Mouse (Mus musculus) fibroblast of lung, adult 2 months (primary cell): Measurements from ENCODE around the gene Ccdc169.
"Not testable (repeated sequence)": the region's sequence is repeated elsewhere in the genome, so short reads cannot be mapped to it uniquely, and the experiment has no call there.

Experiments used
- DNase-seq: peaks from one replicate; pipeline ENCODE4 v3.0.0-alpha.2; 2011; ENCODE audit warnings: low read depth

The Ccdc169 gene

DNA sequence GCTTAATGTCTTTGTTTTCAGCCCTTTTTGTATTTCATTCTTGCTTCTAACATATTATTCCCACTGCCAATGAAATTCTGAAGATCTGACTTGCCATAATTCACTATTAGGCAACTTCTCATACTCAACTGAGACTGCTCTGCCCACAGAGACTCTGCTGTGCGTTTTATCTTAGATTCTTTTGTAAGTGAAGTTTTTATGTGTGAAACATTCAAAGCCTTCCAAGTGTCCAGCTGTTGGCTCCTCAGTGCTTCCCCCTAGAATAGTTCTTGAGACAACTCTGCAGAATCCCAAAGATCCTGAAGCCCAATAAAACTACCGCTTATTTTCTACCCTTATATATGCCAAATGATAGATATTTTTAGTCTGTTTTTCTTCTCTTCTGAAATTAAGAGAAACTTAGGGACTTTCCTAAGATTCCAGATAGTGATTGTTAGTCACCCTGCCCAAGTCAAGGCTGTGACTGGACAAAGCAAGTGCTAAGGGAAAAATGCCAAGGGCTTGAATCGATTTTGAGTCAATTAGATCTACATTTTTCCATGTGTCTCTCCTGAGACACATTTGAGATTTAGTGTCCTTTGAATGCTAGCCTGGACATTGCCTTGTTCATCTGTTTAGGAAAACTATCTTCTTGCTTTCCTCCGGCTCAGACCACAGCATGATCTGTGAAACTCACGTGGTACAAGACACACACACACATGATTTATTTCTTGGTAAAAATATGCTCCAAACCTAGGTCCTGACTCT lies 58.6 kb downstream of the Ccdc169 start:
- no peak for DNase-seq

- DNase-seq, result no peak
Measured at GRCm38 (mm10) chr3:55196328-55196710, 59.2 kb downstream of the Ccdc169 start.

DNA sequence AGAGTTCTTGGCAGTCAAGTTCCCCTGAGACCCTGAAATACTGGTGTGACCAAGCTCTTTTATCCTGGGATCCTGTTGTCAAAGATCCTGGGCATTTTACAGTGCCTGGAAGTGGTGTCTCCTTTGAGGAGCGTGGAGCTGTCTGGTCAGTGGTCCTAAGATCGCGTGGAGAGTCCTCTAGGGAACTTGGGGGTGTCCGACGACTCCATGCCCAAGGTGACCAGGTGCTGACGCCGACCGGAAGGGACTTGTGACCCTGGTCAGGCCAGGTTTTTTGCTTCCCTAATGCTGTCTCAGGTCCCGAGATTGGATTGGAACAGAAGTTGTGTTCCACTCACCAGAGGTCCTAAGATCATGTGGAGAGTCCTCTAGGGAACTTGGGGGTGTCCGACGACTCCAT lies 66.5 kb downstream of the Ccdc169 start:
- DNase-seq, result not testable (repeated sequence)

DNA sequence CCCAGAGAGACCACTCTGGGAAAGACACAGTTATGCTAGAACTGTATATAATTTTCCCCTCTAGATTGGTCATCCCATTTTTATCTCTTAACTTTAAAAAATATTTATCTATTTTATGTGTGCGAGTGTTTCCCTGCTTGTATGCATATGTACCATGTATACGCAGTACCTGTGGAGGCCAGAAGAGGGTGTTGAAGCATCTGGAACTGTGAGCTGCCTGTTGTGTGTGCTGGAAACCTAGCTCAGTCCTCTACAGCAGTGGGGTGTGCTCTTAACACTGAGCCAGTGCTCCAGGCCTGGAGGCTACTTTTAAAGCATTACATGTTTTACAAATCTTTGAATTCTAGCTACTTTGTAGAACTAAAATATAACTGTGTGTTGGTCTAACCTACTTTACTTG lies 69.3 kb downstream of the Ccdc169 start:
- no peak for DNase-seq

GRCm38 (mm10) chr3:55207665-55208064 lies 70.5 kb downstream of the Ccdc169 start:
- peak; percentile 93 for DNase-seq

GRCm38 (mm10) chr3:55212254-55212653 lies 75.1 kb downstream of the Ccdc169 start:
- DNase-seq, result no peak

DNA sequence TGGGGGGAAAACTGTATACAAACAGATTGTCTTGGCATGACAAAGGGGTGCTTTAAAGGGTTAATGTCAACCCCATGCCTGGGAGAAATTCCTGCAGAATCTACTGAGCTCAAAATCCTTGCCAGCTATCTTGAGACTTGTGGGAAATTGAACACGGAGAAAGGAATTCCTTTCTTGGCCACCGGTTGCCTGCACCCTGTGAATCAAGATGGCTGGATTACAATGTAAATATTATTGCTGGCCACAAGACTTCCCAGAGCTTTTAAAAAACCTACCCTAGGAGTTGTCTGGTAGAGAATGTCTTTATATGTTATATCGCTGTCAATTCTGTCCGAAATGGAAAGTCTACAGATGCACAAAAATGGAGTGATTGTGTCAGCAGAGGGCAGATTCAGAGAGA lies 76.6 kb downstream of the Ccdc169 start:
- DNase-seq, result peak; percentile 79

DNA sequence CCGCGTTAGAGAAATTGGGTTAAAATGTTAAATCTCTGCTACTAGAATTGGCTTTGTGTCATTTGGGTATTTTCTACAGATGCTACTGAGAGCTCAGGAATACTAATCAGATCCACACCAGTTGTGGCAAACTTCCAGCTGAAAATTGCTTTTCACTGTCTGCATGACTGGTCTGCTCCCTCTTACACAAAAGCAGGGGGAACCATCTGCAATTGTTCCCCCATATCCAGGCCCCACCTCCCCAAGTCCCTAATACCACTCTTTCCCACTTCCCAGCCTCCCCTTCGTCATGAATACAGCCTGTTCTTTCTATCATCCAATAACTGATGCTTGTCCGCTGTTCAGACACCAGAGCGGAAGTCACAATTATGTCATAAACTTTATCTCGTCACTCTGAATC lies 77.3 kb downstream of the Ccdc169 start:
- DNase-seq, result no peak

DNA sequence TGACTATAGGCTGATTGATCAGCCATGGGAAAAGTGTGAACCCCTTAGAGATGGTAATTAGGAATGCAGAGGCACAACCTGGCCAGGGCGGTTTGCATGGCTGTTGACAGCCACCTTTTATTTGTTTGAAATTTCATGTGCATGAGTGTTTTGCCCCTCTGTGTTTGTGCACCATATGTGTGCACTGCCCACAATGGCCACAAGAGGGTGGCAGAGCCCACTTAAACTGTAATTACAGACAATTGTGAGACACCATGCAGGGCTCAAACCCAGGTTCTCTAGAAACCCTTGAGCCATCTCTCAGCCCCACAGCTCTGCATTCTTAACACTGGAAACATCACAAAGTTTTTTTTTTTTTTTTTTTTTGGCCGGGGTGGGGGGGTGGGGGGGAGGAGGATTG lies 85.4 kb downstream of the Ccdc169 start:
- no peak for DNase-seq
